Mouse (Mus musculus) kidney, adult 2 months (tissue): ENCODE data around the gene Gm3005.
"Not testable (repeated sequence)": the region's sequence is repeated elsewhere in the genome, so short reads cannot be mapped to it uniquely, and the experiment has no call there.

Experiments
- CTCF ChIP-seq: fragments of 200-500 bp; conservative IDR thresholded peaks from 2 replicates; pipeline ENCODE4 v1.5.1; 2011; ENCODE audit warnings: low read depth, mild to moderate bottlenecking, control low read depth, low read length, moderate library complexity, mixed read lengths; ENCODE audit not compliant: insufficient read depth, insufficient read length
- POLR2A ChIP-seq: fragments of 200-500 bp; IDR thresholded peaks from one replicate; pipeline ENCODE4 v1.6.1; 2011; ENCODE audit warnings: low read depth, low read length, control low read depth

DNA sequence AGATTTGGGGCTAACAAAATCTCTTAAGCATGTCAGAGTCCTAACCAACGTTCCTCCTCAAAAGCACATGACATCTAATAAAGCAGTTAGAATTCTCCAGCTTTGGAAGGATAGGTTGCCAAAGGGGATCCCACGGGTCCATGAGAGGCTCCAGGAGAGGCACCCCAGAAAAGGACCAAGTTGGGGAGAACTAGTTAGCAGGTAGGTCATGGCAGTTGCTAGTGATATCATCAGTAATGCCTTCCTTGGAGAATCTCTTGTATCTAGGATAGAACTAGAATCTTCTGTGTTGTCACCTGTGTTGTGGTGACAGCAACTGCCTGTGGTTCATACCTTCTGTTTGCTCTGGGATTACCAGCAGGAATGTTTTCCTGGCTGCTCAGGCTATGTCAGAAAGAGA, 206.3 kb downstream of the Gm3005 start, which contains the start of gene Gm3012:
- not testable (repeated sequence) for TF ChIP-seq CTCF, POLR2A
